In genomic region chr5:119776106-119776887, GRCm38 (mm10) we compare ENCODE assay signal across 30 mouse cellular contexts. TPM values are rescaled to one million over a fixed set of nuclear protein-coding genes. Genes with fewer than 3 reads are reported as not detected.
DNase-seq lines count a peak whose midpoint lies in the region; ATAC-seq lines count a peak whose summit lies in the region.
"Had no signal": no experiment of that assay in that cellular context is flagged by ENCODE, and none has a peak within 500 bp of the region (broad histone marks: within the 10 kb centered on the region; RNA-seq: fewer than 3 reads in every experiment).

No protein-coding gene starts in this region.

- peak; percentile 95 for DNase-seq in heart, adult 11 months
- DNase-seq in heart, embryonic 10.5 days (ENCODE audit: low spot score), result no peak
- peak; percentile 10 to 19 for DNase-seq in kidney, postnatal 36 days
- DNase-seq in lung, postnatal 10 days, result peak; percentile 80
- DNase-seq in gastrocnemius, adult 8-10 months (ENCODE audit: low spot score in 2 of 2), result no peak
- DNase-seq in midbrain, embryonic 10.5 days (ENCODE audit: low spot score), result no peak
- DNase-seq: cerebellum, adult 11-12 months; cerebellum, postnatal 36 days; gastrocnemius, adult 2 months; heart, adult 2 months; left cerebral cortex, postnatal 4 days; liver; retina, postnatal 1 day; thymus, adult 18-20 months; thymus, postnatal 4 days had no signal

- no peak overlapping the region for H3K4me2 ChIP-seq in kidney, embryonic 15.5 days
- H3K4me2 ChIP-seq: heart, embryonic 15.5 days; midbrain, embryonic 11.5 days; stomach, embryonic 15.5 days had no signal

- 72% methylated on average over 9 of the region's 9 CpGs for WGBS in heart, embryonic 10.5 days
- WGBS in kidney, embryonic 15.5 days, result 67% methylated on average over 9 of the region's 9 CpGs
- WGBS in midbrain, embryonic 10.5 days, result 79% methylated on average over 9 of the region's 9 CpGs

- no peak overlapping the region for H3K9ac ChIP-seq in kidney, embryonic 15.5 days
- H3K9ac ChIP-seq: heart, embryonic 15.5 days; stomach, embryonic 15.5 days had no signal

- no peak overlapping the region for H3K27ac ChIP-seq in heart, embryonic 10.5 days
- no peak overlapping the region for H3K27ac ChIP-seq in kidney, embryonic 15.5 days
- no peak overlapping the region for H3K27ac ChIP-seq in midbrain, embryonic 10.5 days (replicated peaks)
- H3K27ac ChIP-seq: embryonic facial prominence, embryonic 10.5 days; gastrocnemius, adult 2 months; heart, adult 2 months; heart, embryonic 15.5 days; macrophage; stomach, embryonic 15.5 days had no signal

- no peak for ATAC-seq in kidney, embryonic 15.5 days (replicated peaks; ENCODE audit: low FRiP score)
- ATAC-seq: hindbrain, embryonic 16.5 days; intestine, embryonic 16.5 days had no signal

- no peaks in the 10 kb centered on the region for H3K9me3 ChIP-seq in heart, embryonic 10.5 days
- no peaks in the 10 kb centered on the region for H3K9me3 ChIP-seq in kidney, embryonic 15.5 days (replicated peaks)
- H3K9me3 ChIP-seq in midbrain, embryonic 10.5 days (replicated peaks), result no peaks in the 10 kb centered on the region
- H3K9me3 ChIP-seq: embryonic facial prominence, embryonic 10.5 days; heart, embryonic 15.5 days; stomach, embryonic 15.5 days had no signal

- peaks cover 24% of the 10 kb centered on the region for H3K27me3 ChIP-seq in heart, embryonic 10.5 days (ENCODE audit: insufficient read depth, poor library complexity, severe bottlenecking)
- H3K27me3 ChIP-seq in kidney, embryonic 15.5 days, result peaks cover 76% of the 10 kb centered on the region
- peaks cover 24% of the 10 kb centered on the region for H3K27me3 ChIP-seq in midbrain, embryonic 10.5 days (ENCODE audit: low read depth, poor library complexity, severe bottlenecking)
- H3K27me3 ChIP-seq: CH12.LX had no signal

- no peaks in the 10 kb centered on the region for H3K4me1 ChIP-seq in heart, embryonic 10.5 days
- no peaks in the 10 kb centered on the region for H3K4me1 ChIP-seq in kidney, embryonic 15.5 days
- H3K4me1 ChIP-seq in midbrain, embryonic 10.5 days, result no peaks in the 10 kb centered on the region
- H3K4me1 ChIP-seq: embryonic facial prominence, embryonic 10.5 days; heart, embryonic 15.5 days; stomach, embryonic 15.5 days had no signal

- H3K36me3 ChIP-seq in heart, embryonic 10.5 days, result no peaks in the 10 kb centered on the region
- no peaks in the 10 kb centered on the region for H3K36me3 ChIP-seq in kidney, embryonic 15.5 days
- H3K36me3 ChIP-seq in midbrain, embryonic 10.5 days, result no peaks in the 10 kb centered on the region
- H3K36me3 ChIP-seq: embryonic facial prominence, embryonic 10.5 days; heart, embryonic 15.5 days; stomach, embryonic 15.5 days had no signal

- no peak overlapping the region for H3K4me3 ChIP-seq in heart, embryonic 10.5 days
- H3K4me3 ChIP-seq in kidney, embryonic 15.5 days (replicated peaks), result no peak overlapping the region
- no peak overlapping the region for H3K4me3 ChIP-seq in midbrain, embryonic 10.5 days
- H3K4me3 ChIP-seq: embryonic facial prominence, embryonic 10.5 days; gastrocnemius, adult 2 months; heart, adult 2 months; heart, embryonic 15.5 days; stomach, embryonic 15.5 days had no signal

RNA-seq across cellular contexts. Expression of gene Tbx5, which starts 56.2 kb away (rescaled TPM):
- 41.9 and 44.2 TPM in 2 replicates for polyA plus RNA-seq in heart, embryonic 10.5 days (2016; fragmentation: Nextera tagmentation; extraction: Ambion mirVana)
- 0.14 TPM in 1 of 2 replicates, not detected in the other for polyA plus RNA-seq in kidney, embryonic 15.5 days (2015; fragmentation: Nextera tagmentation; extraction: Ambion mirVana)
- under 1 TPM in 1 of 4 experiments, not detected in 3; 0.05 TPM for total RNA-seq in gastrocnemius, adult 8-10 months (2022)
- 0.10 and 0.20 TPM in 2 replicates for polyA plus RNA-seq in midbrain, embryonic 10.5 days (2016; fragmentation: Nextera tagmentation; extraction: Ambion mirVana)
- total RNA-seq: CH12.LX; hematopoietic stem cell, adult 5-6 weeks; layer of hippocampus, adult 8-10 months; left cerebral cortex, adult 18-20 months; left cerebral cortex, postnatal 4 days; MEL; monocyte, adult 5-6 weeks had no signal
- polyA plus RNA-seq: forebrain, embryonic 11.5 days; intestine, embryonic 16.5 days; macrophage; midbrain, embryonic 11.5 days had no signal

Comparison
In these comparisons a context has a peak if more than half of its experiments do, and no peak if none do; other contexts are left out.
1. DNase-seq: peak in heart, adult 11 months (single experiment), kidney, postnatal 36 days (2 of 2) and lung, postnatal 10 days (single experiment); none in heart, embryonic 10.5 days (single experiment), gastrocnemius, adult 8-10 months (0 of 2) and midbrain, embryonic 10.5 days (single experiment).
2. RNA of gene Tbx5, which starts 56.2 kb away (polyA plus RNA-seq): 41.9 to 44.2 TPM in heart, embryonic 10.5 days; 0.10 to 0.20 TPM in midbrain, embryonic 10.5 days and 0.14 TPM in kidney, embryonic 15.5 days; every median in the first group is over 10 times any median in the second.